Mouse (Mus musculus): Measurements from ENCODE around the gene Dnajc25.
A peak's percentile ranks its signal among the peaks of the same experiment; 100 is the strongest.

The Dnajc25 gene

GRCm38 (mm10) chr4:58994762-58995161 lies at the start of gene Dnajc25:
Gene Dnajc25 (plus strand): TSS chr4:58995062.
- peak; percentile 26 for DNase-seq (ENCODE audit: low read depth, low spot score)

GRCm38 (mm10) chr4:58948391-58948790 lies 46.5 kb upstream of the Dnajc25 start:
- DNase-seq (ENCODE audit: low read depth, low spot score) = no peak

- DNase-seq (ENCODE audit: low read depth, low spot score) = no peak
Observed at GRCm38 (mm10) chr4:58952630-58953029, 42.2 kb upstream of the Dnajc25 start.

- DNase-seq (ENCODE audit: low read depth, low spot score) = no peak
Observed at GRCm38 (mm10) chr4:58961719-58962118, 33.1 kb upstream of the Dnajc25 start.

- DNase-seq (ENCODE audit: low read depth, low spot score) = no peak
Observed at GRCm38 (mm10) chr4:58963271-58963670, 31.6 kb upstream of the Dnajc25 start.

- DNase-seq (ENCODE audit: low read depth, low spot score) = no peak
Observed at GRCm38 (mm10) chr4:58965136-58965535, 29.7 kb upstream of the Dnajc25 start.

GRCm38 (mm10) chr4:58970678-58971077 lies 24.2 kb upstream of the Dnajc25 start:
- no peak for DNase-seq (ENCODE audit: low read depth, low spot score)

GRCm38 (mm10) chr4:58975711-58976110 lies 19.2 kb upstream of the Dnajc25 start:
- DNase-seq (ENCODE audit: low read depth, low spot score) = no peak

GRCm38 (mm10) chr4:58981421-58981820 lies 13.4 kb upstream of the Dnajc25 start:
- no peak for DNase-seq (ENCODE audit: low read depth, low spot score)

GRCm38 (mm10) chr4:58982806-58983205 lies 12.1 kb upstream of the Dnajc25 start:
- DNase-seq (ENCODE audit: low read depth, low spot score) = no peak

GRCm38 (mm10) chr4:58985157-58985648 lies 9.7 kb upstream of the Dnajc25 start:
- DNase-seq (ENCODE audit: low read depth, low spot score) = peak; percentile 95

GRCm38 (mm10) chr4:58986540-58987190 lies 8.2 kb upstream of the Dnajc25 start, which contains the start of gene Ptgr1:
Gene Ptgr1 (minus strand): TSS chr4:58987119.
- DNase-seq (ENCODE audit: low read depth, low spot score) = peak; percentile 92

GRCm38 (mm10) chr4:58989303-58989898 lies 5.5 kb upstream of the Dnajc25 start:
- DNase-seq (ENCODE audit: low read depth, low spot score) = no peak

- DNase-seq (ENCODE audit: low read depth, low spot score) = peak; percentile 34
Observed at GRCm38 (mm10) chr4:58990609-58991434, 4.0 kb upstream of the Dnajc25 start.

GRCm38 (mm10) chr4:58992195-58992594 lies 2.7 kb upstream of the Dnajc25 start:
- no peak for DNase-seq (ENCODE audit: low read depth, low spot score)

GRCm38 (mm10) chr4:58995251-58995693 lies 410 bp downstream of the Dnajc25 start:
- DNase-seq (ENCODE audit: low read depth, low spot score) = peak; percentile 54

GRCm38 (mm10) chr4:58997081-58997480 lies 2.2 kb downstream of the Dnajc25 start:
- no peak for DNase-seq (ENCODE audit: low read depth, low spot score)

GRCm38 (mm10) chr4:58998688-58999087 lies 3.8 kb downstream of the Dnajc25 start:
- no peak for DNase-seq (ENCODE audit: low read depth, low spot score)

- DNase-seq (ENCODE audit: low read depth, low spot score) = peak; percentile 74
Observed at GRCm38 (mm10) chr4:58999686-59000085, 4.8 kb downstream of the Dnajc25 start.

GRCm38 (mm10) chr4:59000614-59001013 lies 5.8 kb downstream of the Dnajc25 start:
- DNase-seq (ENCODE audit: low read depth, low spot score) = peak; percentile 88

- DNase-seq (ENCODE audit: low read depth, low spot score) = peak; percentile 96
Observed at GRCm38 (mm10) chr4:59002948-59003805, 8.3 kb downstream of the Dnajc25 start, which contains the start of gene Gm20503. Gene Gm20503 (plus strand): TSS chr4:59003210.
